Mouse (Mus musculus): ENCODE results near the gene Tmem138. TPM values are rescaled to one million over a fixed set of nuclear protein-coding genes. Genes with fewer than 3 reads are reported as not detected.

Gene Tmem138
- polyA plus RNA-seq, 1 experiment from 2014 or later, result 37.5 TPM

- H3K36me3 ChIP-seq (ENCODE audit: control insufficient read depth, insufficient read depth), result no peaks in the 10 kb centered on the region
- H3K9me3 ChIP-seq (ENCODE audit: control insufficient read depth, low read length), result no peaks in the 10 kb centered on the region
- H3K4me3 ChIP-seq (replicated peaks; ENCODE audit: low read length), result no peak overlapping the region
- ATAC-seq, result no peak
- no peak overlapping the region for H3K27ac ChIP-seq (ENCODE audit: low read length)
- H3K27me3 ChIP-seq (replicated peaks; ENCODE audit: control insufficient read depth, insufficient read depth, low read length), result no peaks in the 10 kb centered on the region
- H3K4me1 ChIP-seq (replicated peaks; ENCODE audit: control insufficient read depth, insufficient read depth, low read length), result peaks cover 17% of the 10 kb centered on the region
- H3K9ac ChIP-seq (replicated peaks; ENCODE audit: low read depth, low read length), result no peak overlapping the region
- WGBS, result 70% methylated on average over 2 of the region's 2 CpGs
- H3K4me2 ChIP-seq (ENCODE audit: low read length), result no peak overlapping the region
These were observed 19.7 kb downstream of the Tmem138 start for GRCm38 (mm10) chr19:10557430-10557829.

GRCm38 (mm10) chr19:10557001-10557400 lies 20.2 kb downstream of the Tmem138 start:
- no peak for ATAC-seq
- Histone ChIP-seq H3K9ac (replicated peaks; ENCODE audit: low read depth, low read length) (no peak overlapping the region), H3K9me3 (ENCODE audit: control insufficient read depth, low read length) (no peaks in the 10 kb centered on the region), H3K4me3 (replicated peaks; ENCODE audit: low read length) (no peak overlapping the region), H3K4me1 (replicated peaks; ENCODE audit: control insufficient read depth, insufficient read depth, low read length) (peaks cover 17% of the 10 kb centered on the region), H3K27ac (ENCODE audit: low read length) (no peak overlapping the region), H3K4me2 (ENCODE audit: low read length) (no peak overlapping the region), H3K36me3 (ENCODE audit: control insufficient read depth, insufficient read depth) (no peaks in the 10 kb centered on the region; the same call in 1 of the 2 replicates), H3K27me3 (replicated peaks; ENCODE audit: control insufficient read depth, insufficient read depth, low read length) (no peaks in the 10 kb centered on the region)
- WGBS, result 73% methylated on average over 2 of the region's 2 CpGs

- H3K4me3 ChIP-seq (replicated peaks; ENCODE audit: low read length), result peak within 1 kb of the TSS; percentile 70
- H3K9me3 ChIP-seq (ENCODE audit: control insufficient read depth, low read length), result no peaks in the 10 kb centered on the region
- H3K4me1 ChIP-seq (replicated peaks; ENCODE audit: control insufficient read depth, insufficient read depth, low read length), result peaks cover 17% of the 10 kb centered on the region
- peak within 1 kb of the TSS; percentile 87 for H3K27ac ChIP-seq (ENCODE audit: low read length)
- peak within 1 kb of the TSS; percentile 79 for H3K9ac ChIP-seq (replicated peaks; ENCODE audit: low read depth, low read length)
- under 1% methylated on average over 43 of the region's 43 CpGs for WGBS
- no peaks in the 10 kb centered on the region for H3K27me3 ChIP-seq (replicated peaks; ENCODE audit: control insufficient read depth, insufficient read depth, low read length)
- ATAC-seq, result peak; percentile 100
- H3K36me3 ChIP-seq (ENCODE audit: control insufficient read depth, insufficient read depth), result peaks cover 10% of the 10 kb centered on the region
- H3K4me2 ChIP-seq (ENCODE audit: low read length), result peak within 1 kb of the TSS; percentile 74
These were observed 21.3 kb downstream of the Tmem138 start, which contains the start of gene Tmem216 for GRCm38 (mm10) chr19:10555624-10556510. Gene Tmem216 (minus strand): TSS chr19:10556238.

GRCm38 (mm10) chr19:10539454-10539853 lies 37.7 kb downstream of the Tmem138 start:
- no peaks in the 10 kb centered on the region for H3K27me3 ChIP-seq (replicated peaks; ENCODE audit: control insufficient read depth, insufficient read depth, low read length)
- H3K4me3 ChIP-seq (replicated peaks; ENCODE audit: low read length), result no peak overlapping the region
- H3K4me2 ChIP-seq (ENCODE audit: low read length), result no peak overlapping the region
- H3K9ac ChIP-seq (replicated peaks; ENCODE audit: low read depth, low read length), result no peak overlapping the region
- no peak overlapping the region for H3K27ac ChIP-seq (ENCODE audit: low read length)
- H3K9me3 ChIP-seq (ENCODE audit: control insufficient read depth, low read length), result no peaks in the 10 kb centered on the region
- ATAC-seq, result no peak
- H3K4me1 ChIP-seq (replicated peaks; ENCODE audit: control insufficient read depth, insufficient read depth, low read length), result no peaks in the 10 kb centered on the region
- H3K36me3 ChIP-seq (ENCODE audit: control insufficient read depth, insufficient read depth), result peaks cover 59% of the 10 kb centered on the region
- 97% methylated on average over 5 of the region's 5 CpGs for WGBS

GRCm38 (mm10) chr19:10530082-10530481 lies 47.1 kb downstream of the Tmem138 start:
- H3K36me3 ChIP-seq (ENCODE audit: control insufficient read depth, insufficient read depth), result peaks cover 14% of the 10 kb centered on the region
- H3K4me2 ChIP-seq (ENCODE audit: low read length), result no peak overlapping the region
- no peaks in the 10 kb centered on the region for H3K27me3 ChIP-seq (replicated peaks; ENCODE audit: control insufficient read depth, insufficient read depth, low read length)
- no peak overlapping the region for H3K4me3 ChIP-seq (replicated peaks; ENCODE audit: low read length)
- H3K27ac ChIP-seq (ENCODE audit: low read length), result no peak overlapping the region
- ATAC-seq, result no peak
- H3K4me1 ChIP-seq (replicated peaks; ENCODE audit: control insufficient read depth, insufficient read depth, low read length), result peaks cover 12% of the 10 kb centered on the region
- H3K9me3 ChIP-seq (ENCODE audit: control insufficient read depth, low read length), result no peaks in the 10 kb centered on the region
- no peak overlapping the region for H3K9ac ChIP-seq (replicated peaks; ENCODE audit: low read depth, low read length)
- 93% methylated on average over 1 of the region's 1 CpGs for WGBS

GRCm38 (mm10) chr19:10525910-10526309 lies 51.3 kb downstream of the Tmem138 start, which contains the start of gene Sdhaf2:
Gene Sdhaf2 (minus strand): TSS chr19:10526142.
- no peaks in the 10 kb centered on the region for H3K36me3 ChIP-seq (ENCODE audit: control insufficient read depth, insufficient read depth)
- peak within 1 kb of the TSS; percentile 96 for H3K27ac ChIP-seq (ENCODE audit: low read length)
- no peaks in the 10 kb centered on the region for H3K27me3 ChIP-seq (replicated peaks; ENCODE audit: control insufficient read depth, insufficient read depth, low read length)
- H3K9ac ChIP-seq (replicated peaks; ENCODE audit: low read depth, low read length), result peak within 1 kb of the TSS; percentile 99
- H3K9me3 ChIP-seq (ENCODE audit: control insufficient read depth, low read length), result no peaks in the 10 kb centered on the region
- peak within 1 kb of the TSS; percentile 81 for H3K4me2 ChIP-seq (ENCODE audit: low read length)
- peak within 1 kb of the TSS; percentile 99 for H3K4me3 ChIP-seq (replicated peaks; ENCODE audit: low read length)
- H3K4me1 ChIP-seq (replicated peaks; ENCODE audit: control insufficient read depth, insufficient read depth, low read length), result peaks cover 17% of the 10 kb centered on the region
- peak; percentile 9; the same call in 1 of the 2 replicates for ATAC-seq
- WGBS, result under 1% methylated on average over 11 of the region's 11 CpGs

- H3K4me3 ChIP-seq (replicated peaks; ENCODE audit: low read length), result peak within 1 kb of the TSS; percentile 99
- peak within 1 kb of the TSS; percentile 99 for H3K9ac ChIP-seq (replicated peaks; ENCODE audit: low read depth, low read length)
- H3K27me3 ChIP-seq (replicated peaks; ENCODE audit: control insufficient read depth, insufficient read depth, low read length), result no peaks in the 10 kb centered on the region
- WGBS, result under 1% methylated on average over 81 of the region's 93 CpGs
- peaks cover 17% of the 10 kb centered on the region for H3K4me1 ChIP-seq (replicated peaks; ENCODE audit: control insufficient read depth, insufficient read depth, low read length)
- ATAC-seq, result peak; percentile 95
- H3K36me3 ChIP-seq (ENCODE audit: control insufficient read depth, insufficient read depth), result no peaks in the 10 kb centered on the region
- H3K27ac ChIP-seq (ENCODE audit: low read length), result peak within 1 kb of the TSS; percentile 96
- H3K9me3 ChIP-seq (ENCODE audit: control insufficient read depth, low read length), result no peaks in the 10 kb centered on the region
- H3K4me2 ChIP-seq (ENCODE audit: low read length), result peak within 1 kb of the TSS; percentile 81
These were observed 51.9 kb downstream of the Tmem138 start, which contains the start of gene Cpsf7 for GRCm38 (mm10) chr19:10525106-10525901. Gene Cpsf7 (plus strand): TSS chr19:10525266.

GRCm38 (mm10) chr19:10524784-10525105 lies 52.4 kb downstream of the Tmem138 start:
- WGBS, result under 1% methylated on average over 19 of the region's 19 CpGs
- Histone ChIP-seq H3K27ac (ENCODE audit: low read length) (peak overlapping the region; percentile 96), H3K9ac (replicated peaks; ENCODE audit: low read depth, low read length) (peak overlapping the region; percentile 99), H3K4me1 (replicated peaks; ENCODE audit: control insufficient read depth, insufficient read depth, low read length) (peaks cover 17% of the 10 kb centered on the region), H3K4me2 (ENCODE audit: low read length) (peak overlapping the region; percentile 81), H3K9me3 (ENCODE audit: control insufficient read depth, low read length) (no peaks in the 10 kb centered on the region), H3K27me3 (replicated peaks; ENCODE audit: control insufficient read depth, insufficient read depth, low read length) (no peaks in the 10 kb centered on the region), H3K4me3 (replicated peaks; ENCODE audit: low read length) (peak overlapping the region; percentile 99), H3K36me3 (ENCODE audit: control insufficient read depth, insufficient read depth) (no peaks in the 10 kb centered on the region)
- no peak for ATAC-seq

GRCm38 (mm10) chr19:10523483-10524080 lies 53.6 kb downstream of the Tmem138 start:
- Histone ChIP-seq H3K27ac (ENCODE audit: low read length) (no peak overlapping the region), H3K4me2 (ENCODE audit: low read length) (no peak overlapping the region), H3K36me3 (ENCODE audit: control insufficient read depth, insufficient read depth) (no peaks in the 10 kb centered on the region), H3K4me3 (replicated peaks; ENCODE audit: low read length) (no peak overlapping the region), H3K27me3 (replicated peaks; ENCODE audit: control insufficient read depth, insufficient read depth, low read length) (no peaks in the 10 kb centered on the region), H3K4me1 (replicated peaks; ENCODE audit: control insufficient read depth, insufficient read depth, low read length) (peaks cover 17% of the 10 kb centered on the region), H3K9me3 (ENCODE audit: control insufficient read depth, low read length) (no peaks in the 10 kb centered on the region), H3K9ac (replicated peaks; ENCODE audit: low read depth, low read length) (no peak overlapping the region)
- WGBS, result 93% methylated on average over 5 of the region's 5 CpGs
- ATAC-seq, result no peak
